Comparison of ENCODE assay signal across 8 mouse cellular contexts in genomic region chr2:173018618-173019017, GRCm38 (mm10). TPM values are rescaled to one million over a fixed set of nuclear protein-coding genes. Genes with fewer than 3 reads are reported as not detected.
A peak's percentile ranks its signal among the peaks of the same experiment; 100 is the strongest.
DNase-seq lines count a peak whose midpoint lies in the region; ATAC-seq lines count a peak whose summit lies in the region.

No protein-coding gene starts in this region.

- no peak overlapping the region for H3K4me2 ChIP-seq in lung, embryonic 16.5 days (ENCODE audit: low read depth, low read length)
- H3K4me2 ChIP-seq in liver, embryonic 15.5 days = peak overlapping the region; percentile 93
- no peak overlapping the region for H3K4me2 ChIP-seq in midbrain, embryonic 14.5 days (ENCODE audit: low read length)

- H3K9me3 ChIP-seq in lung, embryonic 16.5 days (ENCODE audit: control insufficient read depth, low read length) = no peaks in the 10 kb centered on the region
- H3K9me3 ChIP-seq in liver, embryonic 15.5 days (replicated peaks) = no peaks in the 10 kb centered on the region
- H3K9me3 ChIP-seq in midbrain, embryonic 14.5 days (ENCODE audit: control insufficient read depth, low read length) = no peaks in the 10 kb centered on the region

- peaks cover 25% of the 10 kb centered on the region for H3K4me1 ChIP-seq in lung, embryonic 16.5 days (replicated peaks; ENCODE audit: control insufficient read depth, insufficient read depth, low read length)
- H3K4me1 ChIP-seq in liver, embryonic 15.5 days (replicated peaks) = peaks cover 46% of the 10 kb centered on the region
- peaks cover 24% of the 10 kb centered on the region for H3K4me1 ChIP-seq in midbrain, embryonic 14.5 days (ENCODE audit: control insufficient read depth, insufficient read depth, low read length)

- DNase-seq in lung, postnatal 14 days = no peak
- DNase-seq in embryo, embryonic 10 days (ENCODE audit: low spot score) = peak; percentile 57
- DNase-seq in heart, postnatal 10 days = peak; percentile 74 to 83
- DNase-seq in midbrain, embryonic 14.5 days = no peak
- DNase-seq in layer of hippocampus, postnatal 25 days (ENCODE audit: extremely low spot score in 1 of 2, low spot score in 1 of 2) = no peak
- no peak for DNase-seq in cerebellum, postnatal 14 days

- intact Hi-C loops in heart, postnatal 10 days (cut with DNase I) = loop anchor here (2.0 kb wide), 1 partner anchor 18 kb away; the partner anchor contains the start of gene Rae1

- H3K36me3 ChIP-seq in lung, embryonic 16.5 days (ENCODE audit: control insufficient read depth, insufficient read depth, low read length) = peaks cover 17% of the 10 kb centered on the region
- peaks cover 44% of the 10 kb centered on the region for H3K36me3 ChIP-seq in liver, embryonic 15.5 days (replicated peaks)
- peaks cover 26% of the 10 kb centered on the region for H3K36me3 ChIP-seq in midbrain, embryonic 14.5 days (ENCODE audit: control insufficient read depth, insufficient read depth, low read length)

- 18% methylated on average over 8 of the region's 8 CpGs for whole genome bisulfite sequencing in lung, embryonic 16.5 days
- WGBS in liver, embryonic 15.5 days (ENCODE audit: insufficient replicate concordance) = 17% methylated on average over 8 of the region's 8 CpGs
- 25% methylated on average over 8 of the region's 8 CpGs for WGBS in midbrain, embryonic 14.5 days

- 0 out of 2 replicates have a peak, but pooled peaks have one; percentile 5 for ATAC-seq in lung, embryonic 16.5 days (ENCODE audit: low read depth)
- no peak for ATAC-seq in liver, embryonic 15.5 days (ENCODE audit: insufficient read depth)
- ATAC-seq in midbrain, embryonic 14.5 days (ENCODE audit: low FRiP score, low TSS enrichment) = no peak

- no peak overlapping the region for H3K27ac ChIP-seq in lung, embryonic 16.5 days (ENCODE audit: low read length)
- peak overlapping the region; percentile 35 for H3K27ac ChIP-seq in liver, embryonic 15.5 days (replicated peaks)
- no peak overlapping the region for H3K27ac ChIP-seq in midbrain, embryonic 14.5 days (replicated peaks; ENCODE audit: low read depth, low read length)

- no peak overlapping the region for H3K4me3 ChIP-seq in lung, embryonic 16.5 days (ENCODE audit: low read length)
- peak overlapping the region; percentile 6; the same call in 1 of the 2 replicates for H3K4me3 ChIP-seq in liver, embryonic 15.5 days (replicated peaks)
- H3K4me3 ChIP-seq in midbrain, embryonic 14.5 days (replicated peaks; ENCODE audit: low read depth, low read length) = no peak overlapping the region

- H3K27me3 ChIP-seq in lung, embryonic 16.5 days (ENCODE audit: control insufficient read depth, insufficient read depth, low read depth, low read length) = peaks cover 3% of the 10 kb centered on the region
- no peaks in the 10 kb centered on the region for H3K27me3 ChIP-seq in liver, embryonic 15.5 days
- H3K27me3 ChIP-seq in midbrain, embryonic 14.5 days (ENCODE audit: control insufficient read depth, insufficient read depth, low read length) = peaks cover 34% of the 10 kb centered on the region

- H3K9ac ChIP-seq in lung, embryonic 16.5 days (ENCODE audit: low read length) = 0 out of 2 replicates have a peak overlapping the region, but pooled peaks have one; percentile 25
- H3K9ac ChIP-seq in liver, embryonic 15.5 days = peak overlapping the region; percentile 53; the same call in 1 of the 2 replicates
- no peak overlapping the region for H3K9ac ChIP-seq in midbrain, embryonic 14.5 days (replicated peaks; ENCODE audit: low read length)

RNA-seq across cellular contexts. Expression of gene Rbm38, which starts 1.7 kb away (rescaled TPM):
- polyA plus RNA-seq in lung, embryonic 16.5 days (2015; fragmentation: Nextera tagmentation; extraction: Ambion mirVana) = 30.8 and 34.3 TPM in 2 replicates
- 100 to 1,000 TPM; 146 to 187 TPM for total RNA-seq in heart, postnatal 10 days (2021)
- polyA plus RNA-seq in liver, embryonic 15.5 days (2015; fragmentation: Nextera tagmentation; extraction: Ambion mirVana) = 315 and 352 TPM in 2 replicates
- polyA plus RNA-seq in midbrain, embryonic 14.5 days (2014; fragmentation: Nextera tagmentation; extraction: Ambion mirVana) = 17.1 and 18.8 TPM in 2 replicates
- total RNA-seq in layer of hippocampus, postnatal 25 days (2021) = 1 to 10 TPM; 3.3 to 5.0 TPM

RNA-seq across cellular contexts. Expression of gene Rae1, which starts 18.7 kb away (rescaled TPM):
- polyA plus RNA-seq in lung, embryonic 16.5 days (2015; fragmentation: Nextera tagmentation; extraction: Ambion mirVana) = 104 and 109 TPM in 2 replicates
- total RNA-seq in heart, postnatal 10 days (2021) = 10 to 100 TPM; 37.7 to 42.8 TPM
- 64.0 and 64.7 TPM in 2 replicates for polyA plus RNA-seq in liver, embryonic 15.5 days (2015; fragmentation: Nextera tagmentation; extraction: Ambion mirVana)
- 115 and 127 TPM in 2 replicates for polyA plus RNA-seq in midbrain, embryonic 14.5 days (2014; fragmentation: Nextera tagmentation; extraction: Ambion mirVana)
- total RNA-seq in layer of hippocampus, postnatal 25 days (2021) = 10 to 100 TPM; 74.5 to 88.6 TPM

RNA-seq across cellular contexts. Expression of gene Spo11, which starts 41.1 kb away (rescaled TPM):
- 0.21 and 0.30 TPM in 2 replicates for polyA plus RNA-seq in lung, embryonic 16.5 days (2015; fragmentation: Nextera tagmentation; extraction: Ambion mirVana)
- not detected for total RNA-seq in heart, postnatal 10 days (2021)
- polyA plus RNA-seq in liver, embryonic 15.5 days (2015; fragmentation: Nextera tagmentation; extraction: Ambion mirVana) = 0.03 TPM in 1 of 2 replicates, not detected in the other
- polyA plus RNA-seq in midbrain, embryonic 14.5 days (2014; fragmentation: Nextera tagmentation; extraction: Ambion mirVana) = 0.68 TPM in 1 of 2 replicates, not detected in the other
- total RNA-seq in layer of hippocampus, postnatal 25 days (2021) = not detected

Comparison
In these comparisons a context has a peak if more than half of its experiments do, and no peak if none do; other contexts are left out.
1. DNase-seq: peak in embryo, embryonic 10 days (single experiment) and heart, postnatal 10 days (2 of 2); none in lung, postnatal 14 days (single experiment), midbrain, embryonic 14.5 days (single experiment), layer of hippocampus, postnatal 25 days (0 of 2) and cerebellum, postnatal 14 days (0 of 2).